Mouse (Mus musculus) erythroblast, embryonic 14.5 days (primary cell): ENCODE results near the gene Slco1b2.

Experiments
- GATA1 ChIP-seq: IDR thresholded peaks from 2 replicates; pipeline ENCODE4 v1.6.1; 2012; ENCODE audit warnings: low read length, inconsistent platforms, mixed read lengths
- TAL1 ChIP-seq: IDR thresholded peaks from 3 replicates; pipeline ENCODE4 v1.6.1; 2012; ENCODE audit warnings: low read length, inconsistent platforms, mixed read lengths

GRCm38 (mm10) chr6:141615348-141615747 lies 14.0 kb upstream of the Slco1b2 start:
- TF ChIP-seq GATA1 (no peak), TAL1 (no peak)
